Mouse (Mus musculus) urinary bladder, postnatal 25 days (tissue): Measurements from ENCODE around the gene Hsd17b11.
"Not testable (repeated sequence)": the region's sequence is repeated elsewhere in the genome, so short reads cannot be mapped to it uniquely, and the experiment has no call there.

Experiments used
- DNase-seq: peaks from one replicate; pipeline ENCODE4 v3.0.0; 2022; ENCODE audit warnings: low spot score

The Hsd17b11 gene

DNA sequence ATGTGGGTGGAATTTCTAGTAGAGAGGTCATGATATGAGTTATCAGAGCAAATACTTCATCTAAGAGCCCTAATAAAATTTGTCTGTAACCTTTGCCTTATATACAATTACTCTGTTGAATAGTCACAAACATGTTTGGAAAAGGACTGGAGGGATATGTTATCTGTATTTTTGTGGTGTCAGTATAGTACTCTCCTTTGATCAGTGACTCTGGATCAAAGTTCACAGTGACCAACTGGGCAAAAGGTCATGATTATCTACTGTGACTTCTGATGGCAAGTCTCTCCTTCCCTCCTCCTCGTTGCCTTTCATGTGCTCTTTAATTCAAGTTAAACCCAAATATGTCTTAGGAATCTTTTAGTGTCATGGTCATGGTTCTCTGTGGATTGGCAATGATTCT is 14.1 kb upstream of the Hsd17b11 start:
- DNase-seq: no peak

DNA sequence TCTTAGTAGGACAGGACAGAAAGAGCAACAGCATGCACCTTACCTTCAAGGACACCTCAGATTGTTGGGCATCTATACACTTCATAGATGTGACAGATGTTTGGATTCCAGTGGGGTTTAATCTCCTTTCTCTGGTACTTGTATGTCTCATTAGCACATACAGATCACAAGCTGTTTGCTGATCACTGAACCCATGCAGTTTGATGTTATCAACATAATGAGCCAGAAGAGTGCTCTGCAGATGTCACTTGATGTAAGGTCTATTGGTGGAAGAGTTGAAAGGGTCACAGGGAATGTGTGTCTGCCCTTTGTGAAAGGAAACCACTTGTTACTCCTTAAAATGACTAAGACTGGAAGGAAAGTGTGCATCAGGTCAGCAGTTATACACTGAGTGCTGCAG is 13.3 kb upstream of the Hsd17b11 start:
- DNase-seq: no peak

DNA sequence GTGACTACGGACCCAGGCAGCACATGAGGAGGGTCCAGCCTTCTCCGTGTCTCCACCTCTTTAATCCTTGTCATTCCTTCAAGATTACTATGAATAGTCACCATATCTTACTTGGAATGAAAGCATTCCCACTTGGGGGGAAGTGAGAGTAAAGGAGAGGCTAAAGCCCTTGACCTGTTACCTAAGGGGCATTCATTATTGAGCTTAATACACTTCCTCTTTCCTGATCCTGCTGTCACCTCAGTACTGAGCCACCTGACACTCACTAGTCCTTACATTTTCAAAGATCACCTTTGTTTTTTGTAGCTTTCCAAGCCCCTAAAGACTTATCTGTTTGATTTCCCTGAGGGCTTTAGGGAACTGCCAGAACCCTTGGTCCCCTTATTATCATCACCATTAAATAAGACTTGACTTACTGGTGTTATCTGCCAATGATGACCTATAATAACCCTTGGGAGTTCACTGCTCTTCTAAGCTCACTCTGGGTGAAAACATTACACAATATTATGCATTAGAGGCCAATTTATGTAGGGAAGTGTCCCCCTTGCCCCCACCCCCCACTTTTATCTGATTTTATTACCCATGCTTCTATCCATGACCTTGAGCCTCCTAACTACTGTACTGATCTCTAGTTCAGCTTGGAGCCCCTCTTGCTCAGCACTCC is 10.8 kb upstream of the Hsd17b11 start:
- DNase-seq: no peak

DNA sequence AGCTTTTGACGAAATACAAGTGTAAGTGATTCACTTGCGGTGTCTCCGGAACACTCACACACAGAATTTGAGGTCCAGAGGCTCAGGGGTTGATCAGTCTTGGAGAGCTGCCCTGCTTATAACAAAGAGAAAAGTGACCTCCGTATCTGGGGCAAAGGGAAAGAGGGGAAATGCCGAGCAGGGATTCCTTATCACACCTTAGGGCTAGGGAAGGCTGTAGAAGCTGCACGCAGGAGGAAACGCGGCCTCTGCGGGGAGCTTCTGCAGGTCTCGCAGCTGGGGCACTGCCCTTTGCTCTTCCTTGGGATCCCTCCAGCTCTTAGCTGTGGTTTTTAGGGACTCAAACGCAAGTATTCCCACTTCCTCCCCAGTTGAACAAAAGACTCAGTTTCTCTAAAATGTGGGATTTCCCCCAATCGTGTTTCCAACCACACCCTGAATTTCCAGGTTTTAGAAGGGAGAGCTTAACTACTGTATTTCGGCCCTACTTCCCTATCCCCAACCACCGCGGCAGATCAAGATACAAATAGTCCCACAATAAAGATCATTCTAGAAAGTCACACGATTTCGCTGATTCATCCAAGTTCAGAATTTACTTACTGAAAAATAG is 3.6 kb upstream of the Hsd17b11 start:
- no peak for DNase-seq

DNA sequence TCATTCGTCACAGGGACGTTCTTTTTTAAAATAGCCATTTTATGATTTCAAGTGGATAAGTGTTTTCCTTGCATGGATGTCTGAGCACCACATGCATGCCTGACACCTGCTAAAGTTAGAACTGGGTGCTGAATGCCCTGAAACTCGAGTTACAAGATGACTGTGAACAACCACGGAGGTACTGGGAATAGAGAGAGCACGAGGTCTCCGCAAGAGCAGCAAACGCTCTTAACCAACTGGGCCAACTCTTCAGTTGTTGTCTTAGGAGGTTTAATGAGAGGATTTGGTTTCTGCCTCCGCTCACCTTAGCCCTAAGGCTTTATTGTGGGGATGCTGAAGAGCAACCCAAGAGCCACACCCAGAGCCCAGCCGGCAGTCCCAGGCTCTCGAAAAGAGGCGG is 3.0 kb upstream of the Hsd17b11 start:
- DNase-seq: no peak

DNA sequence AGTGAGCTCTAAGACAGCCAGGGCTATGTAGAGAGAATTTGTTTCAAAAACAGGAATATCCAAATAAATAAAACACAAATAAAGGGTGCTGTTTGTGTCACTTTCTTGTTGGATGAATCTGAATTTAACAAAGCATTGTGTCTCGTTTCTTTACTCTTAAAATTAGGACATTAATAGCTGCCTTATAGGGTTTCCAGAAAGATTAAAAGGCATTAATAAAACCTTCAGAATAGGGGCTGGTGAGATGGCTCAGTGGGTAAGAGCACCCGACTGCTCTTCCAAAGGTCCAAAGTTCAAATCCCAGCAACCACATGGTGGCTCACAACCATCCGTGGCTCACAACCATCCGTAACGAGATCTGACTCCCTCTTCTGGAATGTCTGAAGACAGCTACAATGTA is 2.5 kb upstream of the Hsd17b11 start:
- not testable (repeated sequence) for DNase-seq

DNA sequence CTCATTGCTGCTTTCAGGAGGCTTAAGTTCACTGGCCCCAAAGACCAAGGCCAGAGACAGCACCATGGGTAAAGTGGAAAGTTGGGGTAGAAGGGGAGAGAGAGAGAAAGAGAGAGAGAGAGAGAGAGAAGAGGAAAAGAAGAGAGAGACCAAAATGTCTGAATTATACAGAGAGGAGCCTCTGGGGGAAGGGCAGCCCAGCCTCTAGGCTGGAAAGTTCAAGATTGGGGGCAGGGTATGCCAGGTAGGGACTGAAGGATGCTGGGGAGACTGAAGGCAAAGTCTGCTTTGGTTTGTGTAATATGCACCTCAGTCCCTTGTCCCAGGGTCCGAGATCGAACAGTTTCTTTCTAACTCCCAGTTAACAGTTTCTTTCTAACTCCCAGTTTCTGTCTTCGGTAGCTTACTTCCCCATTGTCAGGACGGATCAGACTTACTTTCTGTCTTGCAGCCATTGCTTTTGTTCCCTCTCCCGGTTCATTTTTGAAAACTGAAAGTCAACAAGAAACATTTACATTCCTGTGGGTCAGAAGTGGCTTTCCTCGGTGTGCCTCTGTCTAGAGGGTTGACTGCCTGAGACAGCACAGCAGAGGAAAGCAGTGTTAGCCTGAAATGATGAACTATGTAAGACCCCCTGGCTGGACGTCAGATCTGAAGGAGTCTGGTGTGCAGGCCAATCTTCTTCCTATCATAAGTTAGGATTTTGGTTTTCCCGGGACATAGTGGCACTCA is 1.7 kb upstream of the Hsd17b11 start:
- no peak for DNase-seq

DNA sequence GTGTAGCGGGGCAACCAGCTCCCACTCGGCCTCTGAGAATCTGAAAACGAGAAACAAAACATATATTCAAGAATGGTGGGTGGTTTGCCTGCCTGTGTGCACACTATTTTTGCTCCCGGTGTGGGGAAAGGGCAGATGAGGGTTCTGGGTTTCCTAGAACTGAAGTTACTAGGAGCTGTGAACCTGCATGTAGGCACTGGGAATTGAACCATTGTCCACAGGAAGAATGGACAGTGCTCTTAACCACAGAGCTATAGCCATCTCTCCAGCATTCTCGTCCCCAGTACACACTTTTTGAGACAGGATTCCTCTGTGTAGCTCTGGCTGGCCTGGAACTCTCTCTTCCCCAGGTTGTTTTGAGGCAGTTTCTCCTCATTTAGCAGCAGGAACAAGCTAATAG is 839 bp upstream of the Hsd17b11 start:
- DNase-seq: no peak

DNA sequence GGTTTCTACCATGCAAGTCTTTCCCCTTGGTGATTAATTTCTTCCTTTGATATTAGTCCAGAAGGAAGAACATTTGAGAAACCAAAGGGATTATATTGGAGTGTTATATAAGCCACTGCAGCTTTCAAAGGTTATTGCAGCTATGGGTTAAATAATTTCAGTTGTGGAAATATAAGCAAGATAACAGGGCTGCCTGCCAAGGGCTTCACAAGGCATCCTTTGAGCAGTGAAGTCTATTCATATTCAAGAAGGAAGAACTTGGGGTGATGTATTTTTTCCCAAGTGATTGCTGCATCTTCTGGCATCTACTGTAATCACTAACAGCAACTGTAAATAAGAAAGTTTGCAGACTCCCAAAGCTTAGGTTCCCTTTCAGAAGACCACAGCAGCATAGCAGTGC is 10.3 kb downstream of the Hsd17b11 start:
- DNase-seq: no peak

DNA sequence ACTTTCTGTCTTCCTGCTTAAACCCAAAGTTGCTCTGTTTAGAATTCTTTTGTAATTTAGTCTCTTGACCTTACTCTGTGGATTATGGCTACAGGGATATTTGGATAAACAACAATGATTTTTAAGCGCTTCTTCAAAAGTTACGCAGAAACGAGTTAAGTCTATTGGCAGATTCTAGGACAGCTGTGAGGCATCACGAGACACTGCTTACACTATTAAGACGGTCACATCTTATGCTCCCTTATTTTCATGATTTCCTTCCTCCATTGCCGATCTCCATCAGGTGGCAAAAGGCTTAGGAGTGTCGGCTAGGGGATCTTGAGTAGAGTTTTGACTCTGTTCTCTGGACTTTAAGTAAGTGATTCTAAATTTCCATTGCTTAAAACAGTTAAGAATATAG is 11.5 kb downstream of the Hsd17b11 start:
- no peak for DNase-seq

DNA sequence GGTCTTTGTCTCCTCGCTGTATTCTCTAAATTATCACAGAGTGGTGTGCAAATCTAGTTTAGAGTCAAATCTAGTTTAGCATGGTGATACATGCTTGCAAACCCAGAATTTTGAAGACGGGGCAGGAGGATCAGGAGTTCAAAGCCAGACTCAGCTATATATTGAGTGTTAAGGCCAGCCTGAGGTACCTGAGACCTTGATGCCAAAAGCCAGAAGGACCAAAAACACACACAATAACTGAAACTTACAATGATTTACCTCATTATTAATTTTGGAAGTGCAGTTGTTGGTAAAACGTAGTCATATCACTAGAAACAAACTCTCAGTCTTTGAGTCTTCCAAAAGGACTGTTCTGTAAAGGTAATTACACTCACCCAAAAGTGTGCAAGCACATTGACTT is 12.3 kb downstream of the Hsd17b11 start:
- no peak for DNase-seq

DNA sequence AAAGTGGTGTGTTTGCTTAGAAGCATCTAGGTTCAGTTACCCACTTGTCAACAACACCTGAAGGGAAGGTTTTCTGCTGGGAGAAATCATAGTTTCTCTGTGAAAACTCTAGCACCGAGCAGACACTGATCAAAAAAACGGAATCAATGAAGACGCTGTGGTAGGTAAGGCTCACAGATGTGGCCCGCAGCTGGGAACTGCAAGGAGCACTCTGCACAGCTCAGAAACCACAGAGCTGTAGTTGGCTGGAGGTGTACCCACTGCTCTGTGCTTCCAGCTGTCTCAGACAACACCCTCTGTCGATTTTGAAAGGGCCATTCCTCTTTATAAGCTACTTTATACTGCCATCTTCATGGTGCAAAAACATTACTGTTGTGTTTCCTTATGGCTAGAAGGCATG is 13.9 kb downstream of the Hsd17b11 start:
- DNase-seq: no peak

DNA sequence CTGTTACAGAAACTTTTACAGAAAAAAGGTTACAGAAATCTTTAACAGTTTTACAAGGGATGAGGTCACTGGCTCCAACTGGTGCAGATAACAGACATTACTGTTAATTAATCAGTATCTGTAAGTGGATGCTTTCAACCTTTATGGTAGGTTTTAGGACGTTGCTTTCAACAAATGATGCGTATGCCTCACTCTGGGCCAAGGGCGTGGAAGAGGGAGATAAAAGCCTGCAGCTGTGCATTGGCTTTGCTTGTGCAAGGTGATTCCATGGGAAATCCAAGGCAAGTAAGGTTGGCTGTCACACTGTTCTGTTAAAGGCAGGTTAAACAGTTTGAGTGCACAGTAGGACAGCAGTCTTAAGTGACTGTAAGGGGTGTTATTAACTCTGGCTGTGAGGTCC is 14.9 kb downstream of the Hsd17b11 start:
- no peak for DNase-seq

DNA sequence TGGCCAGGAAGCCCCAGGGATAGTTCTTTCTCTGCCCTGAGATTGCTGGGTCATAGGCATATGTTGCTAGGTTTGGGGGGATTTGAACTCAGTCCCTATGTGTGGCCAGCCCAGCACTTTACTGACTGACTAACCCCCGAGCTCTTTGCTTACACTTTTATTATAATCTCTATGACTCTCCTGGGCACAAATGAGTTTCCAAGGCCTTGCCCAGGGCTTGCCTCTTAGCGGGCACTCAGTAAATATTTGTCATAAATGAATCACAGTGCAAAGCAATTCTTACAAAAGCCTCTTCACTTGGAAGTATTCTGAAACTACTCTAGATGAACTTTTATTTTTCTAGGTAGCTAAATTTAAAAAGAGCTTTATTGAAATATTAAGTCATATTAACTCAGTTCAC is 17.8 kb downstream of the Hsd17b11 start:
- DNase-seq: no peak

DNA sequence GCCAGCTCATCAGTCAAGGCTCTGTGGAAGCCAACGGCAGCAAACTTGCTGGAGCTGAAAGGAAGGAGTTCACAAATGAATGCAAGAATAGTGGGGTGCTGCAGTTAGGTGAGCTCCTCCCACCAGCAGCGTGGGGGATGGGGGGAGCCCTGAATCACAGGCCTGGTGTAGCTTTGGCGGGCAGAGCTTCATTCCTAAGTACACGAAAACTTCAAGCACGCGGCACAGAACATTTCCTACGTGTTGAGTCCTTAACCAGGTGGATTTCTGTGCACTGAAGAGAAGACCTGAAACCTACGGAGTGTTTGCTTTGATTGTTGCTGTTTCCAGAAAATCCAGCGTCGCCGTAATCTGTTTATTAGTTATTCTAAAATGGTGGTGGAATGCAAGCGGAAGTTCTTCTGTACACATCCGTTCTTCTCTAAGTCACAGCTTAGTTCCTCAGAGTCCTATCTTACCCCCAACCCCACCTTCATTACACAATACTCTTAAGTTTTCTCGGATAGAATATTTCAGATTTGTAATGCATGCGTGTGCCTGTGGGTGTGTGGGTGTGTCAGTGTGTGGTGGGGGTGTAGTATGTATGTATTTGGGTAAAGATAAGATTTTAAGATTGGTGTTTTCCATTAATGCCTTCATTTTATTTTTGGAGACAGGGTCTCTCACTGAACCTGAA is 18.3 kb downstream of the Hsd17b11 start:
- DNase-seq: no peak

DNA sequence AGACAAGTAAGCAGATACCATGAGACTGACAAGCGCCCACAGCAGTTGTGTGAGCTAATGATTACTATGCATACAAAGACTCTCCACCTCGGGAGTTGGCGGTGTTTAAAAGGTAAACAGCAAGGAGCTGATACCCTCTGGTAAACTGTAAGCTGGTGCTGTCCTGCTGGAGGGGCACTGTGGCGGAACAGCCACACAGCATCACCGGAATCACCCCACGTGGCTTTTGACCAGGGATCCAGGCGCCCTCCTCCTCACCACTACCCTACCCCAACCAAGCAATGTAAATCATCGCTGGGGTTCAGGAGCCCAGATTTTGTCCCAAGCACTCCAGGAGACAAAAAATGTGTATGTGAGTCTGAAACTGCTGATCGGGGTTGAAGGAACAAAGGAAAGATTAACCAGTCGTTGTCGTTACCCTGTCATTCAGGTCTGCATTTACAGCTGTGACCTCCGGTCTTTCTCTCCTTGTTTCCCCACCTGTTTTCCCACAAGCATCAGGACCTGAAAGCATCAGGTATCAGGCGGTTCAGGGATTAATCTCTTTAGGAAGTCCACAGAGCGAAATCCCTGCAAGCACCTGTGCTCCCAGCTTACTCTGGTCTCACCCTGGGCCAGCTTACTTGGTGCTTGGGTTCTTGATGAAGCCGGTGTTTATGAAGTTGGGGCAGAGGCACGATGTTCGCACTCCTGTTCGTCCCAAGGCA is 19.0 kb downstream of the Hsd17b11 start:
- DNase-seq: no peak

DNA sequence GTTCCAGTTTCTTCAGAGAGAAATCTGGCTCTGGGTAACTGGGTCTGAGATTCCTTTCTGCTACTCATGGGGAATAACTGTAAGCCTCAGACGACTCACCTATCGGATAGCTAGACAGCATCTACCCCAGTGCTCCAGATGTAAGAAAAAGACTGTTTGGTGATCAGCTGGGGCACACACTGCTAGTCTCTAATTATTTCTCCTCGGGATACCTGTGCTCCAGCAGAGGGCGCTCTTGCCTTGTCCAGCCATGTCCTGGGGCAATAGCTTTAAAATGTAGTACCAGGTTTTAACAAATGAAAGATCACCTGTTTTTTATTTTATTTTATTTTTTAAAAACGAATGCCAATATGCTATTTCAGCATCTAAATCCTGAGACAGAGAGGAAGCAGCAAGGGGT is 22.0 kb downstream of the Hsd17b11 start:
- DNase-seq: peak; percentile 87

DNA sequence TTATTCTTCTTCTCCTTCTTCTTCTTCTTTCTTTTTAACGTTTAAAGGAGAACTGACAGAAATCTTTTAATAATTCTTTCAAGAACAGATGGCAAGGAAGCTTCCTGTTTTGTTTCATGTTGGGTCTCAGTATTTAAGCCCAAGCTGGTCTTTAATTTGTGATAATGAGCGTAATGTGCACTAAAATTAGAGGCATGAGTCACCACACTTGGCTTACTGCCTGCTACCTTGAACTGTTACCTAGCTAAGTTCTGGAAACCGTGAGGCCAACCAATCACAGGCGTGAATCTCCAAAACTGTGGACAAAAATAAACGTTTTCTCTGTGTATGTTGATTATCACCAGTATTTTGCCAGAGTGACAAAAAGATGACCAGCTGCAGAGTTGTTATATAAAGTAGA is 23.0 kb downstream of the Hsd17b11 start:
- no peak for DNase-seq

DNA sequence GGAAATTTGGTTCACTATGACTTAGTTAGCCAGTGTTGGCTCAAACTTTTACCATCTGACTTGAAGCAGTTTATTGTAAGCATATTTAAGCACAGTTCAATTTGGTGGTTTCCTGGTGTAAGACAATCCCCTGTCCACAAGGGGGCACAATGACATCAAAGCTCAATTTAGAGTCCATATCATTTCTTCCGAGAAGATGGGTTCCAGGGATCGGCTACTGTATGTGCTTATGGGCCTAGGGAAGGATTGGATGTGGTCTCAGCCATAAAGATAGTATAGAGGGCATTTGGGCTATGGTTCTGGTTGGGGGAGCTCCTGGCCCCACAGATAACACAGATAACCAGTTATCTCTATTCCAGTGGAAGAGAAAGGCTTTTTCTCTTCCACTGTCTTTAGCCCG is 26.5 kb downstream of the Hsd17b11 start:
- DNase-seq: no peak

DNA sequence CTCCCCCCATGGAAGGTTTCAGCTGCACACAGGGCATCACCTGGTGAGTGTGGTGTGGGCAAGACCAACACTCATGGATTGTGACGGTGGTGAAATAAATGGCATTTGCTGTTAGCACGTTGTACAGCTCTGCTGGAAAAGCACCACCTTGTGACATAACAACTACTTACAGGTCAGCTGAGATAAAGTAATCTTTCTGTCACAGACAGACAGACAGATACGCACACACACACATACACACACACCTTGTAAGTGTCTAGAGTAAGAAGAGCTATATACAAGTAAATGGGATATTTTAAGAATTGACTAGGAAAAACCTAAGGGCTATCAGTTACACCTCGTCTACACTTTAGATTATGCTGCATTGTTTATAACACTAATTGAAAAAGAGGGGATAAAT is 27.1 kb downstream of the Hsd17b11 start:
- no peak for DNase-seq

DNA sequence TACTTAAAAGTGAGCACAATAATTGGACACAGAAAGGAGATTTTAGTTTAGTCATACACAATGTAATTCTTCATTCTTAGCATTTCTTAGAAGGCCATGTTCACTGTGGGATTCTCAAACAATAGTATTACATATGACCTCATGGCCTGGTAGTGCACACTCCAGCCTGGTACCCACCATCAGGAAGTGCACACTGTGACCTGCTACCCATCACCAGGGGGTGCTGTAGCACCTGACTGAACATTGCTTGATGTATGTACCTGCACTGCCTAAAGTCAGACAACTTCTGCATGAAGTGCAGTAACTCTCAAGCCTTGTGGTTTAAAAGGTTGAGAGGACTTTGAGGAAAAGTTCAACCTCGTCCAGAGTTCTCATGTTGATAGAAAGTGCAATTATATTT is 28.1 kb downstream of the Hsd17b11 start:
- no peak for DNase-seq

DNA sequence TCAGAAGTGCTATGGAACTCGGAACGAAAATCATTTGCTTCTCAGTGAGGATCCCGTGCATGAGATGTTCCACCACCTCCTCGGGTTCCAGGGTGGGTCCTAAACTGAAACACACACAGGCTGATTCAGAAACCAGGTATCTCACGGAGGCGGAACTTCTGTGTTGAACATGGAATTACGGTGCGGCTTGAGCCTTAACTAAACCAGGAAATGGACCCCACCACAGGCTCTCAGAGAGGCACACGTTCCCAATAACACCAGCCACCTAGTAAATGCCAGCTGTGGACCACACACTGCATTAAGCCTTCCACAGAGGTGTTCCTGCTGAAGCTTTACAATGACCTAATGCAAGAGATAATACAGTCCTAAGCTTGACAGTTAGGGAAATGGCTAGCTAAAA is 28.9 kb downstream of the Hsd17b11 start:
- no peak for DNase-seq
